22 mouse cellular contexts compared by ENCODE assay signal in genomic region chr19:16118421-16118820, GRCm38 (mm10). TPM values are rescaled to one million over a fixed set of nuclear protein-coding genes. Genes with fewer than 3 reads are reported as not detected.
DNase-seq lines count a peak whose midpoint lies in the region; ATAC-seq and TF ChIP-seq lines count a peak whose summit lies in the region.
"Had no signal": no experiment of that assay in that cellular context is flagged by ENCODE, and none has a peak within 500 bp of the region (broad histone marks: within the 10 kb centered on the region; RNA-seq: fewer than 3 reads in every experiment).

No protein-coding gene starts in this region.

- TF ChIP-seq POLR2A in kidney, adult 2 months (IDR thresholded peaks at IDR 0.05; ENCODE audit: low read depth, low read length): no peak

- H3K9ac ChIP-seq in kidney, embryonic 16.5 days (replicated peaks; ENCODE audit: low read length): no peak overlapping the region
- no peak overlapping the region for H3K9ac ChIP-seq in kidney, embryonic 14.5 days (ENCODE audit: low read depth, low read length)
- H3K9ac ChIP-seq: embryonic facial prominence, embryonic 12.5 days; forebrain, embryonic 13.5 days; forebrain, embryonic 15.5 days; forebrain, postnatal 0 days had no signal

- no peaks in the 10 kb centered on the region for H3K4me1 ChIP-seq in kidney, adult 2 months (ENCODE audit: control insufficient read depth, insufficient read depth, low read length)
- H3K4me1 ChIP-seq in kidney, embryonic 16.5 days (ENCODE audit: insufficient read depth, low read length): no peaks in the 10 kb centered on the region
- H3K4me1 ChIP-seq in kidney, embryonic 14.5 days (ENCODE audit: control insufficient read depth, insufficient read depth, low read length): no peaks in the 10 kb centered on the region
- H3K4me1 ChIP-seq: embryonic facial prominence, embryonic 10.5 days; embryonic facial prominence, embryonic 12.5 days had no signal

- 54% methylated on average over 4 of the region's 4 CpGs for WGBS in kidney, adult 2 months
- 65% methylated on average over 4 of the region's 4 CpGs for WGBS in kidney, embryonic 16.5 days
- WGBS in kidney, embryonic 14.5 days: 58% methylated on average over 4 of the region's 4 CpGs

- H3K4me2 ChIP-seq in kidney, embryonic 16.5 days (replicated peaks; ENCODE audit: low read depth, low read length): no peak overlapping the region
- no peak overlapping the region for H3K4me2 ChIP-seq in kidney, embryonic 14.5 days (replicated peaks; ENCODE audit: low read depth, low read length)
- H3K4me2 ChIP-seq: embryonic facial prominence, embryonic 12.5 days; forebrain, embryonic 13.5 days; forebrain, embryonic 15.5 days had no signal

- H3K4me3 ChIP-seq in kidney, adult 2 months (ENCODE audit: insufficient read depth, low read depth, low read length): no peak overlapping the region
- no peak overlapping the region for H3K4me3 ChIP-seq in kidney, embryonic 16.5 days (ENCODE audit: low read length)
- H3K4me3 ChIP-seq in kidney, embryonic 14.5 days (ENCODE audit: low read length): no peak overlapping the region
- H3K4me3 ChIP-seq: embryonic facial prominence, embryonic 10.5 days; embryonic facial prominence, embryonic 12.5 days; forebrain, embryonic 13.5 days; forebrain, embryonic 15.5 days had no signal

- no peaks in the 10 kb centered on the region for H3K27me3 ChIP-seq in kidney, adult 2 months (replicated peaks; ENCODE audit: control insufficient read depth, insufficient read depth, low read length)
- H3K27me3 ChIP-seq in kidney, embryonic 16.5 days (ENCODE audit: insufficient read depth, low read length): no peaks in the 10 kb centered on the region
- H3K27me3 ChIP-seq in kidney, embryonic 14.5 days (ENCODE audit: control insufficient read depth, insufficient read depth, low read length): no peaks in the 10 kb centered on the region
- H3K27me3 ChIP-seq: embryonic facial prominence, embryonic 12.5 days; forebrain, embryonic 13.5 days; forebrain, embryonic 15.5 days; Patski had no signal

- TF ChIP-seq CTCF in kidney, adult 2 months (conservative IDR thresholded peaks at IDR 0.05; ENCODE audit: insufficient read depth, insufficient read length, low read depth, low read length): no peak

- ATAC-seq in kidney, embryonic 16.5 days (ENCODE audit: low FRiP score, low TSS enrichment): no peak
- no peak for ATAC-seq in kidney, embryonic 14.5 days (ENCODE audit: low FRiP score, low TSS enrichment)
- ATAC-seq: activated CD4-positive, CD25-positive, alpha-beta regulatory T cell, adult 4 months; CD4-positive, CD25-positive, alpha-beta regulatory T cell, adult 4 months; forebrain, embryonic 13.5 days; forebrain, embryonic 15.5 days; forebrain, postnatal 0 days; Patski had no signal

- no peaks in the 10 kb centered on the region for H3K9me3 ChIP-seq in kidney, embryonic 16.5 days (ENCODE audit: low read length)
- no peaks in the 10 kb centered on the region for H3K9me3 ChIP-seq in kidney, embryonic 14.5 days (ENCODE audit: control insufficient read depth, low read length)
- H3K9me3 ChIP-seq: embryonic facial prominence, embryonic 10.5 days; embryonic facial prominence, embryonic 12.5 days; forebrain, embryonic 13.5 days; forebrain, embryonic 15.5 days had no signal

- H3K27ac ChIP-seq in kidney, adult 2 months (ENCODE audit: insufficient read depth, low read depth, low read length): no peak overlapping the region
- H3K27ac ChIP-seq in kidney, embryonic 16.5 days (ENCODE audit: low read length): no peak overlapping the region
- no peak overlapping the region for H3K27ac ChIP-seq in kidney, embryonic 14.5 days (ENCODE audit: low read depth, low read length)
- H3K27ac ChIP-seq: embryonic facial prominence, embryonic 10.5 days; embryonic facial prominence, embryonic 12.5 days; forebrain, embryonic 13.5 days; forebrain, embryonic 15.5 days had no signal

- peak; percentile 69 for DNase-seq in kidney, adult 2 months
- peak; percentile 27 to 57 for DNase-seq in kidney, postnatal 36 days
- no peak for DNase-seq in cerebellum, adult 9-10 months
- DNase-seq: adrenal gland, adult 8-10 months; adrenal gland, postnatal 14 days; adrenal gland, postnatal 36 days; B cell, adult 2 months; cerebellum, adult 11 months; cerebellum, adult 18-20 months; cerebellum, adult 8-10 months; cerebellum, postnatal 10 days; cerebellum, postnatal 25 days; forebrain, postnatal 0 days had no signal

- H3K36me3 ChIP-seq in kidney, adult 2 months (ENCODE audit: control insufficient read depth, insufficient read depth, low read length): no peaks in the 10 kb centered on the region
- no peaks in the 10 kb centered on the region for H3K36me3 ChIP-seq in kidney, embryonic 16.5 days (ENCODE audit: insufficient read depth, low read length)
- H3K36me3 ChIP-seq in kidney, embryonic 14.5 days (ENCODE audit: control insufficient read depth, insufficient read depth, low read length): no peaks in the 10 kb centered on the region
- H3K36me3 ChIP-seq: embryonic facial prominence, embryonic 10.5 days; embryonic facial prominence, embryonic 12.5 days; forebrain, embryonic 15.5 days had no signal

RNA-seq across cellular contexts. Expression of gene Gnaq, which starts 14.2 kb away (rescaled TPM):
- polyA plus RNA-seq in kidney, adult 2 months (2012; rRNA removed): 13.2 and 15.6 TPM in 2 replicates
- 40.0 and 41.4 TPM in 2 replicates for polyA plus RNA-seq in kidney, embryonic 16.5 days (2015; fragmentation: Nextera tagmentation; extraction: Ambion mirVana)
- polyA plus RNA-seq in kidney, embryonic 14.5 days (2014; fragmentation: Nextera tagmentation; extraction: Ambion mirVana): 18.3 and 26.1 TPM in 2 replicates
